Mouse (Mus musculus) embryo, embryonic 11 days (tissue): ENCODE data around the gene Kifc1.
"Not testable (repeated sequence)": the region's sequence is repeated elsewhere in the genome, so short reads cannot be mapped to it uniquely, and the experiment has no call there.

Experiments used
- DNase-seq: peaks from one replicate; pipeline ENCODE4 v3.0.0-alpha.2; 2015

Gene Kifc1

DNA sequence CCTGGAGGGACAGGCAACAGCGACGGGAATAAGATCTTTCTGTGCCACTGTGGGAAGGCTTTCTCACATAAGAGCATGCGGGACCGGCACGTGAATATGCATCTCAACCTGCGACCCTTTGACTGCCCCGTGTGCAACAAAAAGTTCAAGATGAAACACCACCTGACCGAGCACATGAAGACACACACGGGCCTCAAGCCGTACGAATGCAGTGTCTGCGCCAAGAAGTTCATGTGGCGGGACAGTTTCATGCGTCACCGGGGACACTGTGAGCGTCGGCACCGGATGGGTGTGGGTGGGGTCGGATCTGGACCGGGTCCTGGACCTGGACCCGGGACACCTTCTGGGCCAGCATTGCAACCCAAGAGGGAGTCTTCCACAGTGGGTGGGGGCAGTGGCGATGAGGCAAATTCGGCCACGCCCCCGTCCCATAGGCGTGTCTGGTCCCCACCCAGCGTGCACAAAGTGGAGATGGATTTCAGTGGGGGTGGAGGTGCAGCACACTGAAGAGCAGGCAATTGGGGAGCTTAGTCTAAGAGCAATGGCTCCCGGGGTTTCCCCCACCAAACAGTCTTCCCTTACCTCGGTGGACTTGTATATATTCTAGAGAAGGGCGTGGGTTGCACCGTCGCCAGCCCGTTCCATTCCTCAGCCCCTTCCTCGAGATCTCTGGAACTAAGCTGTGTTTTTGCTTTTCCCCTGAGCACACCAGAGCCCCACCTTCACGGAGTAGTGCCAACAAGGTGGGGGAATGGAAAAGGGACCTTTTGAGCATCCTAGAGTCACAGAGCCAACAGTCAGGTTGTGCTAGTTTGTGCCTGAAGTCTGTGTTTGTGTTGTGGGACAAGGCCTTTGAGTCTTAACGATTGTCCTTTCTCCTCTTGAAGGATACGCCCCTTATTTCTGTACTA, 28.1 kb upstream of the Kifc1 start:
- DNase-seq = no peak

DNA sequence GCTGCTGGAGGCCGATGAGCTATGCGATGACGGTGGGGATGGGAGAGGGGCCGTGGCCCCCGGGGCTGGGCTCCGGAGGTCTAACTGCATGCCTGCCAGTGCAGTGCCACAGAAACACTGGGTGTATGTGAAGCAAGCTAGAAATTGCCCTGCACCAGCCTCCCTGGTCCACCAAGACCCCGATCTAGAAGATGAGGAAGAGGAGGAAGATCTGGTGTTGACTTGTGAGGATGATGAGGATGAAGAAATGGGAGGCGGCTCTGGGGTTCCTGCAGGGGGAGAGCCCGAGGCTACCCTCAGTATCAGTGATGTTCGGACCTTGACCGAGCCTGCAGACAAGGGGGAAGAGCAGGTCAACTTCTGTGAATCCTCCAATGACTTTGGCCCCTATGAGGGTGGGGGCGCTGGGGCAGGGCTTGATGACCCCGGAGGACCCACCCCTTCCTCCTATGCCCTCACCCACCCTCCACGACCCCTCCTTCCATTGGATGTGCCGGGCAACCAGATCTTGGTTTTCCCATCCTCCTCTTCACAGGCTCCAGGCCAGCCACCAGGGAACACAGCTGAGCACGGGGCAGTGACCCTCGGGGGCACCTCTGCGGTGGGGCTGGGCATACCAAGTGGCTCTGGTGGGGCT, 27.3 kb upstream of the Kifc1 start:
- DNase-seq = no peak

DNA sequence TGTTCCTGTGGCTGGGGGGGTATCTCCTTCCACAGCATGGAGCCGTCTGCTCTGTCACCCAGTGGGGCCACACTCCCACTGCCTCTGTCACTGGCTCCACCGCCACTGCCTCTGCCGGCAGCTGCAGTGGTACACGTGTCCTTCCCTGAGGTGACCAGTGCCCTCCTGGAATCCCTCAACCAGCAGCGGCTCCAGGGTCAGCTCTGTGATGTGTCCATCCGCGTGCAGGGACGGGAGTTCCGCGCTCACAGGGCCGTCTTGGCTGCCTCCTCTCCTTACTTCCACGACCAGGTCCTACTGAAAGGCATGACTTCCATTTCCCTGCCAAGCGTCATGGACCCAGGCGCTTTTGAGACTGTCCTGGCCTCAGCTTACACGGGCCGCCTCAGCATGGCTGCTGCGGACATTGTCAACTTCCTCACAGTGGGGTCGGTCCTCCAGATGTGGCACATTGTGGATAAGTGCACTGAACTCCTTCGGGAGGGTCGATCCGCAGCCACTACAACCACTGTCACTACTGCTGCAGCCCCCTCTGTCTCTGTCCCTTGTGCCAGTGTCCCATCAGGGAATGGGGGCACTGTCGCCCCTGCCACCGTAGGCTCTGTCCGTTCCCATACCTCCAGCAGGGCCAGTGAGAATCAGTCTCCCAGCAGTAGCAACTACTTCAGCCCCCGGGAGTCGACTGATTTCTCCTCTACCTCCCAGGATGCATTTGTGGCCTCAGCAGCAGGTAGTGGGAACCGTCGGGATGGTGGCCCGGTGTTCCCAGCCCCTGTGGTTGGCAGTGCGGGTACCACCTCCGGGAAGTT, 26.6 kb upstream of the Kifc1 start:
- DNase-seq = no peak

DNA sequence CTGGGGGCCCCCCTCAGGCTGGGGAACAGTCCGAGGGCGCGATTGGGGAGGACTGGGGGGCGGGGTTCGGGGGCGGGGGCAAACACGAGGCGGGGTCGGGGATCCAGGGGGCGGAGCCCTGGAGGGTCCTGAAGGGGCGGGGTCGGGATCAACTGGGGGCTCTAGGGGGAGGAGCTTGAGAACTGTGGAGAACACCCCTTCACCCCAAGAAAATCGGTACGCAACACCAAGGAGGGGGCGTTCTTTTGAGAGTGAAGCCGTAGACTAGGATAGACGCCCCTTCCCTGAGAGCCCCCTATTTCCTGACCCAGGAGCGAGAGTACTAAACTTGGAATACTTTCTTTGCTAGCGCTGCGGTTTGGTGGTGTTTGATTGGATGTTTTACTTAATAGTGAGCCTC, 25.8 kb upstream of the Kifc1 start:
- peak; percentile 89 for DNase-seq

DNA sequence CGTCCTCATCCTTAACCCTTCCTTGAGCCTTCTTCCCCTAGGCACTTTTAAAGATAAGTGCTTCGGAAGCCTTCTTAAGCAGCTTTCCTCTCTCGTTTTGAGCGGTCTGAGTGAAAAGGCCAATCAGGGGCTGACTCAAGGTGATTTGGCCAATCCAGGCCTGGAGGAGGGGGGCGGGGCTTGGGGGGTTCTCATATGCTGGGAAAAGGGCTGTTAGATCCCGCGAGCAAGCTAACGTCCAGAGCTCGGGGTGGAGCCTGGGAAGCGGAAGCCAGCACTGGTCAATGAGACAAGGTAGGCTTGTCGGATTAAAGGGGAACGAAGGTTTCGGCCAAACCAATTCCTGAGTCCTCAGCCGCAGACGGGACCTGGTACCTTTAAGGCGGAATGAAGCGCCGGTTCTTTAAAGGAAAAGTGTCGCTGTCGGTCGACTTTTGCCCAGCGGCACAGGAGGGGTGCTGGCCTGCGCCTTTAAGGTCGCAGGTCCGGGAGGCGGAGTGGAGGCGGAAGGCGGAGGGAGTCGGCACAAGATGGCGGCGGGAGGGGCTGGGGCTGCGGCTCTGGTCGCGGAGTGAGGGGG, 25.3 kb upstream of the Kifc1 start, which contains the start of the genes Tapbp and Zbtb22:
TSS of gene Tapbp (plus strand) at position 229 of the 580 bp plus-strand sequence.
TSS of gene Zbtb22 (plus strand) at position 234 of the 580 bp plus-strand sequence.
- DNase-seq = peak; percentile 98

DNA sequence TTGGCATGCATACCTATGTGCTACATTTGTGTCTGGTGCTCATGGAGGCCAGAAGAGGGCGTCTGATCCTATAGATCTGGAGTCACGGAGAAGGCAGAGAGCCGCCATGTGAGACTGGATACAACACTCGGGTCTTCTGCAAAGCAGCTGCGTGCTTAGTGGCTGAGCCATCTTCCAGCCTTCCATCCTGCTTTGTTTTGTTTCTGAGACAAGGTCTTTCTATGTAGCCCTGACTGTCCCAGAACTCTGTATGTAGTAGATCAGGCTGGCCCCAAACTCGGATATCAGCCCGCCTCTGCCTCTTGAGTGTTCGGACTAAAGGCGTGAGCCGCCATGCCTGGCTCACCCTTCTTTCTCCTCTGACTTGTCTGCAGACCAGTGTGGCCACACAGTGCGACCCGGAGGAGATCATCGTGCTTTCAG, 24.5 kb upstream of the Kifc1 start:
- DNase-seq = no peak

DNA sequence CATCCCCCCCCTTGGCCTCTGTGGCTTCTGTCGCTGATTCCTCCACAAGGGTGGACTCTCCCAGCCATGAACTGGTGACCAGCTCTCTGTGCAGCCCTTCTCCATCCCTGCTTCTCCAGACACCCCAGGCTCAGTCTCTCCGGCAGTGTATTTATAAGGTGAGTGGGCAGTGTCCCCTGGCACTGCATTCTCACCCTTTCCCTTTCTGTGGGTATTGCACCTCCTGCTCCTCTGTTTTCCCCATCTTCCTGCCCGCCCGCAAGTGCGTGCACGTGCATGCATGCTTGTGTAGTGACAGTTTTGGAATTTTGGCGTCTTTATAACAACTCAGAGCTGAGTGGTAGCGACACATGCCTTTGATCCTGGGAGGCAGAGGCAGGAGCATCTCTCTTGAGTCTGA, 23.4 kb upstream of the Kifc1 start:
- DNase-seq = no peak

DNA sequence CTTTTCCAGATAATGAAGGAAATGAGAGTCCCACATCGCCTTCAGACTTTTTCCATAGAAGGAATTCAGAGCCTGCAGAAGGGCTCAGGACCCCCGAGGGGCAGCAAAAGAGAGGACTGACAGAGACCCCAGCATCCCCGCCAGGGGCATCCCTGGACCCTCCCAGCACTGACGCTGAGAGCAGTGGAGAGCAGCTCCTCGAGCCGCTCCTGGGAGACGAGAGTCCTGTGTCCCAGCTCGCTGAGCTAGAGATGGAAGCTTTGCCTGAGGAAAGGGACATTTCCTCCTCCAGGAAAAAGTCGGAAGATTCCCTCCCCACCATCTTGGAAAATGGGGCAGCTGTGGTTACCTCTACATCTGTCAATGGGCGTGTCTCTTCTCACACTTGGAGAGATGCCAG, 22.8 kb upstream of the Kifc1 start:
- no peak for DNase-seq

DNA sequence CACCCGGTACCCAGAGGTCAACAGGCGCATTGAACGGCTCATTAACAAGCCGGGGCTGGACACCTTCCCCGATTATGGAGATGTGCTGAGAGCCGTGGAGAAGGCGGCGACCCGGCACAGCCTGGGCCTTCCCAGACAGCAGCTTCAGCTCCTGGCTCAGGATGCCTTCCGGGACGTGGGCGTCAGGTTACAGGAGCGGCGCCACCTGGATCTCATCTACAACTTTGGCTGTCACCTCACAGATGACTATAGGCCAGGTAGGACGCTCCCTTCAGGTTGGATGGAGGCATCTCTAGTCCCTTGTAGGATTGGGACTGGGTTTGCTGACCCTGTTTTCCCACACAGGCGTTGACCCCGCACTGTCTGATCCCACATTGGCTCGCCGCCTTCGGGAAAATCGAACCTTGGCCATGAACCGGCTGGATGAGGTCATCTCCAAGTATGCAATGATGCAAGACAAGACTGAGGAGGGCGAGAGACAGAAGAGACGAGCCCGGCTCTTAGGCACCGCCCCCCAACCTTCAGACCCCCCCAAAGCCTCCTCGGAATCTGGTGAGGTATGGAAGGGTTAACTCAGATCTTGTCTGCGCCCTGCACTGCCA, 21.5 kb upstream of the Kifc1 start:
- no peak for DNase-seq

DNA sequence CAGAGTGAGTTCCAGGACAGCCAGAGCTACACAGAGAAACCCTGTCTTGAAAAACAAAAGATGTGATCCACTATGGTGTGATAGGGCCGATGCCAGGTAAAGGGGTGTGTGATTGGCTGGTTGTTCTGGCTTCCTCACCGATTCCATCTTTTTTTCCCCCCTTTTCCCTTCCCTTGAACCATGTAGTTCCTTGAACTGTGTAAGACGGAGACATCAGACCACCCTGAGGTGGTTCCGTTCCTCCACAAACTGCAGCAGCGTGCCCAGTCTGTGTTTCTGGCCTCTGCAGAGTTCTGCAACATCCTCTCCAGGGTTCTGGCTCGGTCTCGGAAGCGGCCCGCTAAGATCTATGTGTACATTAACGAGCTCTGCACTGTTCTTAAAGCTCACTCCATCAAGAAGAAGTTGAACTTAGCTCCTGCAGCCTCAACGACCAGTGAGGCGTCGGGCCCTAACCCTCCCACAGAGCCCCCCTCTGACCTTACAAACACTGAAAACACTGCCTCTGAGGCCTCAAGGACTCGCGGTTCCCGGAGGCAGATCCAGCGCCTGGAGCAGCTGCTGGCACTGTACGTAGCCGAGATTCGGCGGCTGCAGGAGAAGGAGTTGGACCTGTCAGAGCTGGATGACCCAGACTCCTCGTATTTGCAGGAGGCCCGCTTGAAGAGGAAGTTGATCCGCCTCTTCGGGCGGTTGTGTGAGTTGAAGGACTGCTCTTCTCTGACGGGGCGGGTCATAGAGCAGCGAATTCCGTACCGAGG, 20.8 kb upstream of the Kifc1 start:
- DNase-seq = no peak

DNA sequence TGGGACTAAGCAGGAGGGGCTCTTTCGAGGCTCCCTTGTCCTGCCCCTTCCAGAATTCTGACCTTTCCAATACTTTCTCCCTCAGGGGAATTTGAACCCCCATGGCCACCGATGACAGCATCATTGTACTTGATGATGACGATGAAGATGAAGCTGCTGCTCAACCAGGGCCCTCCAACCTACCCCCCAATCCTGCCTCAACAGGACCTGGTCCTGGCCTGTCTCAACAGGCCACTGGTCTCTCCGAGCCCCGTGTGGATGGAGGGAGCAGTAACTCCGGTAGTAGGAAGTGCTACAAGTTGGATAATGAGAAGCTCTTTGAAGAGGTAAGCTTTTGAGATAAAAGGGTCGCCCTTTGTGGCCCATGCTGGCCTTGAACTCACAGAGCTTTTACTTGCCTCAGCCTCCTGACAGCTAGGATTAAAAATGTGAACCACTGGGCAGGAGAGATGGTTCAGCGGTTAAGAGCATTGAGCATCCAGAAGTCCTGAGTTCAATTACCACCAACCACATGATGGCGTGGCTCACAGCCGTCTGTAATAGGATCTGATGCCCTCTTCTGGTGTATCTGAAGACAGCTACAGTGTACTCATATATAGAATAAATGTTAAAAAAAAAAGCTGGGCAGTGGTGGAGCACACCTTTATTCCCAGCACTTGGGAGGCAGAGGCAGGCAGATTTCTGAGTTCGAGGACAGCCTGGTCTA, 20.0 kb upstream of the Kifc1 start:
- DNase-seq = no peak

DNA sequence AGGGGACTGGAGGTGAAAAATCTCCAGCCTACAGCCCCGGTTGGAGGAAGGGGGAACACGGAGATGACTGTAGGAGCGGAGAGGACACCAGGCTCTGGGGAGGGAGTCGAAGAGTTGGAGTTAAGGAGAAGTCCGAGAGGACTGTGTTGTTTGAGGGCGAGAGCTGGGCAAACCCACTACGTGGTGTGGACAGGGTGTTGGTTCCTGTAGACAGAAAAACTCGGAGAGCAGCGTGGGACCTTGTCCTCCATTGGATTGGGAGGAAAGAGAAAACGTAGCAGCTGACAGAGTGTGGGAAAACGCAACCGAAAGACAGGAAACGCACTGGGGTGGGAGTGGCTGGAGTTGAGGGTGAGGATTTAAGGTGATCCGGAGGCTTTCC, 19.4 kb upstream of the Kifc1 start:
- DNase-seq = no peak

DNA sequence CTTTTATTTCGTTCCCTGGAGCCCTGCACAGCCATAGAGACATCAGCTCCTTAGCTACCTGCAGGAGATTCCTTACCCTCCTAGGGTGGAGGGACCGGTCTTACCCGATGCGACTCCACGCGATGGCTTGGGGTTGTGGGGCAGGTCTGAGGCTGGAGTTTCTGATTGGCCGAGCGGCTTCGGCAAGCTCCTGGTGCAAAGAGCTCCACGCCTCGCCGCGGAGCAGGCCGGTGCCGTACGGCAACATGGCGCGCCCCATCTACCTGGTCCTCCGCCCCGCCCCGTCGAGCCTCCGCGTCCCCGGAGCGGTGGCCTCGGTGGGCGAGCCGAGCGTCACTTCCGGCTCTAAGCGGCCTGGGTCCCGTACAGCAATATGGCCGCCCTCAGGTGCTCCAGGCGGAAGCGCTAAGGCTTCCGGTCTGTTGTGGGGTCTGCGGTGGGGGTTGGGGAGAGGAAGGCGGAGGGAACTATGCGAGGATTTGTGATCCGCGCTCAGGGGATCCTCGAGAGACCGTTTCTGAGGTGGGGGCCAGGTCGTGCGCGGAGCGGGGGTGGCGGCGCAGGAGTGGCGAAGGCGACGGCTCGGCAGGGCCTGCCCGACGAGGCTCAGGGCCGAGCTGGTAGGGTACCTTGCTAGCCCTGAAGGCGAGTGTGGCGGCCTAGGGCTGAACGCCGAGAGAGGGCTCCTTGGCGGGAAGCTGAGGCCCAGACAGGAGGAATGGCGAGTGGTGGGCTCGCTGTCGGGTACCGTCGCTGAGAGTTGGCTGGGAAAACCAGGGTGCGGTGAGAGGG, 18.8 kb upstream of the Kifc1 start, which contains the start of gene Daxx:
TSS of gene Daxx (plus strand) at position 338 of the 792 bp plus-strand sequence.
- DNase-seq = peak; percentile 100

DNA sequence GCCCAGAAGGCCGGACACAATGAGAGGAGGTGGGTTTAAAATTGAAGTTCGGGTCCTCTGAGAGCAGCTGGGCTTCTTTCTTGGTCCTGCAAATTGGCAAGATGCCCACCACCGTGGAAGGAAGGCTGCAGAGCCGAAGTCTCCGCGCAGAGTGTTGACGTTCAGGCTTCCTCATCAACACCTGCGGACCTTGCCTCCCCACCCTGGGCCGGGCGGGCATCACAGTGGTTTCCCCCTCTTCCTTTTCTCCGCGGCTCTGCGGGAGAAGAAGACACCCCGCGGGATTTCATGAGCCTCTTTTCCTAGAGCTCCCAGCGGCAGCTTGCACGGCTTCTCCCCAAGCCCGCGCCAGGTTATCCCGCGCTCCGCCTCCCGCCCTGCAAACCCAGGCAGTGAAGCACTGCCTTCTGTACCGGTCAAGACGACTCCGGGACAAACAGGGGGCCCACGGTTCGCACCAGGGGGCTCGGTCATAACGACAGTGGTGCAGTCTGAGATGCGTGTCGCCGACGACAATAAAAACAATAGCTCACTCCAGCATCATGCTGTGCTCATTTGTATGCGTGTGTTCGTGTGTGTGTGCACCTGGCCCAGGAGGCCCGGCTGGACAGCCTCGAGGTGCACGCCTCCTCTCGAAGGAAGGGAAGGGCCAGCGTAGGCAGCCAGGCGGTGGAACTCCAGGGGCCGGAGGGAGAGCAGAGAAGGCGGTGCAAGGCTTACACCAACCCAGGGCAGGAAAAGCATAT, 18.0 kb upstream of the Kifc1 start:
- peak; percentile 57 for DNase-seq

DNA sequence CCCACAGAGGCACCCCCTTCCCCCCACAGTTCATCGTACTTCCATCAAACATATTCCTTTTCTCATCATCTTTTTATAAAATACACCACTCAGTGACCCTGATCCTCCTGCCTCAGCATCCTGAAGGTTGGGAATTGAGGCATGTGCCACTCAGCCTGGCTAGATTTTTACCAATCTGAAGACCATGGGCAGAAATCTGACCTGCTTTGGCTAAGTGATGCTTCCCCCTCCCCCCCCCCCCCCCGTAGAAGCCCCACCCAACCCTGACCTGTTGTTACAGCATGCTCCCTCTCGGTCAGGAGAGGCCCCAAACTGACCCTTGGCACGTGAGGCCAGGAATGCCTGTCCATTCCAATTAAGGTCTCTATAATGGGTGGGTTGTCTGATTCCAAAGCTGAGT, 14.4 kb upstream of the Kifc1 start, which contains the start of gene Platr17:
TSS of gene Platr17 (plus strand) at position 301 of the 400 bp plus-strand sequence.
- DNase-seq = not testable (repeated sequence)

DNA sequence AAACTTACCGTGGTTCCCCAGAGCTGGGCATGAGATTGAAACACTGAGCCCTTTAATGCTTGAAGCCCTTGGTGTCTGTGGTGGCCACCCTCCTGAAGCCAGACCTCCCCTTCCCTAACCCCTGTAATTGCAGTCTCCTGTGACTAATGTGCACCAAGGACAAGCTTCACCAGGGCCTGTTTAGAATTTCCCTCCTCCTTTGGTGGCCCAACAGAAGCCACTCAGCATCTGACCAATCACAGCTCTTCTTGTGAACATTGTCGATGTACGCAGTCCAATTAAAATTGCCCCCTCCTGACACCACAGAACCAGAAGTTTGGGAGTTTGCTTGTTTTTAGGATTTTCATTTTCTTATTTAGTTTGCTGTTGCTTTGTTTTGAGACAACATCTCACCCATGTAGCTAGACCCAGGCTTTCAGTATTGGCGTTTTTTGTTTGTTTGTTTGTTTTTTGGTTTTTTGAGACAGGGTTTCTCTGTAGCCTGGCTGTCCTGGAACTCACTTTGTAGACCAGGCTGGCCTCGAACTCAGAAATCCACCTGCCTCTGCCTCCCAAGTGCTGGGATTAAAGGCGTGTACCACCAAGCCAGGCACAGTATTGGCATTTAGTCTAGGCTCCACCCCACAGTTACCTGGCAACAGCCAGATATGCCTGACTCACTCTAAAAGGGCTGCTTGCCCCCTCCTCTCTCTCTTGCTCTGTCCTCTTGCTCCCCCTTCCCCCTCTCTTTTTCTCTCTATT, 13.6 kb upstream of the Kifc1 start:
- not testable (repeated sequence) for DNase-seq

DNA sequence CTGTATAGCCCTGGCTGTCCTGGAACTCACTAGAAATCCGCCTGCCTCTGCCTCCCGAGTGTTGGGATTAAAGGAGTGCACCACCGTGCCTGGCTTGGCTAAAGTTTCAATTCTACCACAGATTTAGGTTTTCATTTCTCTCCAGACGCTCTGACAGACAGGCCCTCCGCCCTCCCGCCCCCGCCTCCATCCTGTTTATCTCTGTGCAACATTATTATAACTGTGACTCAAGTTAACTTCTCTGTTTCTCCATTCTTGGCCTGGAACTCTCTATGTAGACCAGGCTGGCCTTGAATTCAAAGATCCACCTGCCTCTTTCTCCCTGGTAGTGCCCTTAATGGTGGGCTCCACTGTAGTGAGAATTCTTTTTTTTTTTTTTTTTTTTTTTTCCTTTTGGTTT, 12.0 kb upstream of the Kifc1 start:
- DNase-seq = no peak

DNA sequence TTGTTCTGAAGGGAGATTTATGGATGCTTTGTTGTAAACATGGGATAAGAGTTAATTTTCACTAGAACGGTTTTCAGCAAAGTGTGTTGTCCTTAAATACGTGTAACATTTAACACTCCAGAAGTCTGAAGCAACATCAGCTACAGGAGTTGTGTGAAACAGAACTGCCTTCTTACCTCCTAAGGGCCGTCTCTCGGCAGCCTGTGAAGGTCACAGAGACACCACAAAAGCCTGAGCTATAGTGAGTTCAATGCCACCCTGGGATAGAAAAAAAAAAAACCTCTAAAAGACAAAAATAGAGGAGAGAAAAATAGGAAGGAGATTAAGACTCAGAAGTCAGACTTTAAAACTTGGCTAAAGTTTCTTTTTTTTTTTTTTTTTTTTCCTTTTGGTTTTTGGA, 11.6 kb upstream of the Kifc1 start:
- DNase-seq = no peak

DNA sequence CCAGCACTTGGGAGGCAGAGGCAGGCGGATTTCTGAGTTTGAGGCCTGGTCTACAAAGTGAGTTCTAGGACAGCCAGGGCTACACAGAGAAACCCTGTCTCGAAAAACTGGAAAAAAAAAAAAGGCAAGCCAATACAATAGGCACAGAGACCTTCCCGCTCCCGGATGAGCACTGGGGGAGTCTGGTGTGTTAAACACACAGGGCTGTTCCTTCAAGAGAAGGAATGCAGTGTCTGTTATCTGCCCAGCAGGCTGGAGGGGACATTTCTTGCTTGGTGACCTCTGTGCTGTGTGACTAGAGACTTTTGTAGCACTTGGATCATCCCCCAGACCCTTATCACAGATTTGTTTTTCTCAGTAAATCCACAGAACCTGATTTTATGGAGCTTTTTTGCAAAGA, 11.2 kb upstream of the Kifc1 start:
- DNase-seq = no peak
